Mouse (Mus musculus): Measurements from ENCODE around the gene 0610040J01Rik. TPM values are rescaled to one million over a fixed set of nuclear protein-coding genes. Genes with fewer than 3 reads are reported as not detected.
"Not testable (repeated sequence)": the region's sequence is repeated elsewhere in the genome, so short reads cannot be mapped to it uniquely, and the experiment has no call there.

The 0610040J01Rik gene
- total RNA-seq, 2 experiments from 2014 or later, result 5.9 to 6.5 TPM

- DNase-seq (ENCODE audit: low spot score in 2 of 2), result not testable (repeated sequence)
These were observed 85.0 kb downstream of the 0610040J01Rik start for GRCm38 (mm10) chr5:63897001-63897819.

- no peak for DNase-seq (ENCODE audit: low spot score in 2 of 2)
These were observed 85.6 kb downstream of the 0610040J01Rik start for GRCm38 (mm10) chr5:63897820-63898110.

DNA sequence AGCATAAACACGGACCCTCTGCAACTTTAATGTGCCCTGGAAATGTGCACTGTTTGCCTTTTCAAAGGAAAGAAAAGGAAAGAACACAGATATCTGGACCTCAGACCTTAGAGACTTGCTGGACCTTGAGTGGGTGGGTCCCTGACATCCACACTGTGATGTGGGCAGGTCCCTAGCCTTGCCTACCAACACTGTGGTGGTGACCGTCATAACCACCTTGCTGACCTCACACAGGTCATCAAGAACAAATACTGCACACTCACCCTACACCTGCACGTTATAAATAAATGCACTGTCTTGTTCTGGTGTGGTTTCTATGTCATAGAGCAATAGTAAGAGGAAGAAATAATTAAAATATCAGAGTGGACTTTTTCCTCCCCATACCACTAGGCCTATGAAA lies 91.2 kb downstream of the 0610040J01Rik start:
- DNase-seq (ENCODE audit: low spot score in 2 of 2), result no peak

- DNase-seq (ENCODE audit: low spot score in 2 of 2), result peak; percentile 86 to 91
These were observed 94.3 kb downstream of the 0610040J01Rik start for GRCm38 (mm10) chr5:63906149-63907093.

GRCm38 (mm10) chr5:63907513-63907912 lies 95.3 kb downstream of the 0610040J01Rik start:
- DNase-seq (ENCODE audit: low spot score in 2 of 2), result no peak

- DNase-seq (ENCODE audit: low spot score in 2 of 2), result no peak
These were observed 98.2 kb downstream of the 0610040J01Rik start for GRCm38 (mm10) chr5:63910171-63910960.

GRCm38 (mm10) chr5:63914896-63915295 lies 102.7 kb downstream of the 0610040J01Rik start:
- no peak for DNase-seq (ENCODE audit: low spot score in 2 of 2)

GRCm38 (mm10) chr5:63916457-63917139 lies 104.4 kb downstream of the 0610040J01Rik start:
- DNase-seq (ENCODE audit: low spot score in 2 of 2), result no peak

GRCm38 (mm10) chr5:63918201-63918600 lies 106.0 kb downstream of the 0610040J01Rik start:
- no peak for DNase-seq (ENCODE audit: low spot score in 2 of 2)

DNA sequence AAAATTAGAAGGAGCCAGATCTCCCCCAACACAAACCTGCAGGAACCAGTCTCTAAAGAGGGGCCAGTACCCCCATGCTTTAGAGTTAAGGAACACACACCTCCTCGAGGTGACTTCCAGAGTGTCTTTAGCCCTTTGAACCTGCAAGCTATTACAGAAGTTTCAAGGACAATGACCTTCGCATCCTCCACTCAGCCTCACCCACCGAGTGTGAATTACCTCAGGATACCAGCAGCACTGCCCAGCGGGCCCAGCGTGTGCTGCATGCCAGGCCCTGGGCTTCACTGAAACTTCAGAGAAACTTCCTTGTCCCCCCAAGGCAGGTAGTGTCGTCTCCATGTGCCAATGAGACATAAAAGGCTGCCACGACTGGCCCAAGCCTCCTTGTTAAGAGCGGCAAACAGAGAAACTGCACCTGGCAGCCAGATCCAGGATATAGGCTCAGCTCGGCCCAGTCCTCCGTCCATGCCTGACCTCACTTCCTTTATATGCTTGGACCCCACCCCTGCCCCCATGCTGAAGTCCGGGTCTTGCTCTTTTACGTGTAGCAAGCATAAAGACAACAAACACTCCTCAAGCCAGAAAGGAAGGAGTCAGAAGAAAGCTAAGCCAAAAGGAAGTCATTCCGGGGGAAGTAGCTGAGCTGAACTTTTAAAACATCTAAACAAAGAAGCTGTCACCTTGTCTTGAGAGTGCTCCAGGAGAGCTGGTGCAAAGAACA lies 111.3 kb downstream of the 0610040J01Rik start:
- no peak for DNase-seq (ENCODE audit: low spot score in 2 of 2)

DNA sequence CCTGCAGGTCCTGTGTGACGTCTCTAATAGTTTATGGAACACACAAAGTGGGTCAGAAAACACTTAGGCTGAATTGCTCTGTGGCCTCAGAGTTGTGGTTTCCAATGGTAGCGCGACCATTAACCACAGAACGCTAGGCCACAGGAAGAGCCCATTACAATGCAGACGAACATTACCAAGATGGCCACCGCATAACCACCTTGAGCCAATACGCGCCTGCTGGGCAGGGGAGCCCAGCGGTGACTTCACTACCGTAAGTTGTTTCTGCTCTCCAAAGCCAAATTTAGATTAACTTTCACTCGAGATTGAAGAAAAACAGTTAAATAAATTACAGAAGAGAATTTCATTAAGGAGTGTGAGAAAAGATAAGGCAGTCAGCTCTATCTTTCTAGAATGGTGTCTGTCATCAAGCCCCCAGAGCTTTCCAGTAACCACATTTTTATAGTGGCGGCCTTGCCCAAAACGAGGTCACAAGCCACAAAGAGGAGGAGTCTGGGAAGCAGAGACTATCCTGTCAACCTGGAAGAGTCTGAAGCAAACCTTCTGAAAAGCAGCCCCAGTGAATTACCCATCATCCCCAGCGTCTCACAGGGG lies 113.0 kb downstream of the 0610040J01Rik start:
- DNase-seq (ENCODE audit: low spot score in 2 of 2), result no peak

GRCm38 (mm10) chr5:63930824-63931358 lies 118.7 kb downstream of the 0610040J01Rik start:
- DNase-seq (ENCODE audit: low spot score in 2 of 2), result no peak

- no peak for DNase-seq (ENCODE audit: low spot score in 2 of 2)
These were observed 120.7 kb downstream of the 0610040J01Rik start for GRCm38 (mm10) chr5:63932829-63933228.

DNA sequence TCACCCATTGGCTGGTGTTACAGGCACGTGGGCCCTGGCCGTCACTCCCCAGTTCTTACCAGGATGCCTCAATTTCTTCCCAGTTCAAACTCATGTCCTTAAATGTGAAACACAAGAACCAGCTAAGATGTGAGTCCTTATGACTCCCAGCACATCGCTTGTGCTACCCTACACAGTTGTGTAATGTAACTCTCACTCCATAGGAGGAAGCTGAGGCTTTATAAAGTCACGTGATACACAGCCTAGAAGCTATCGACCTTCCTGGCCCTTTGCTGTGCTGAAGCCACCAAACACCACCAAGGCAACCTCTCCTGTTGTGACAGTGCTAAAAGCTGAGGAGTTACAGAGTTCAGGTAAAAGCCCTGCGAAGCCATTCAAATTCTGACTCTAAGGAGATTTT lies 123.4 kb downstream of the 0610040J01Rik start:
- DNase-seq (ENCODE audit: low spot score in 2 of 2), result no peak

GRCm38 (mm10) chr5:63936740-63937139 lies 124.6 kb downstream of the 0610040J01Rik start:
- DNase-seq (ENCODE audit: low spot score in 2 of 2), result no peak

- no peak for DNase-seq (ENCODE audit: low spot score in 2 of 2)
These were observed 126.4 kb downstream of the 0610040J01Rik start for GRCm38 (mm10) chr5:63938575-63938974.

DNA sequence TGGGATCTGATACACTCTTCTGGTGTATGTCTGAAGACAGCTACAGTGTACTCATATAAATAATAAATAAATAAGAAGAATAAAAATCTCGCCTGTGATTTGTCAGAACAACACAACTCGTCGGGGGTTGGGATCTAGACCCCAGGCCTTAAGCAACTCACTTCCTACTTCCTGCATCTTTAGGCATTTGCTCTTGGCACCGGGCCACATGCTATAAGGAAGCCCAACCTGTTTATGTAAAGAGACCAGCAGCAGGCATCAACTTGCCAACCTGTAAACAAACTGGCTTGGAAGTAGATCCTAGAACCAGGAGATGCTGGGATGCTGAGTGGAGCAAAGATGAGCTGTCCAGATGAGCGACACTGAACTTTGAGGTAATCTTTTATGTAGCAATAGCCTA lies 129.7 kb downstream of the 0610040J01Rik start:
- no peak for DNase-seq (ENCODE audit: low spot score in 2 of 2)

DNA sequence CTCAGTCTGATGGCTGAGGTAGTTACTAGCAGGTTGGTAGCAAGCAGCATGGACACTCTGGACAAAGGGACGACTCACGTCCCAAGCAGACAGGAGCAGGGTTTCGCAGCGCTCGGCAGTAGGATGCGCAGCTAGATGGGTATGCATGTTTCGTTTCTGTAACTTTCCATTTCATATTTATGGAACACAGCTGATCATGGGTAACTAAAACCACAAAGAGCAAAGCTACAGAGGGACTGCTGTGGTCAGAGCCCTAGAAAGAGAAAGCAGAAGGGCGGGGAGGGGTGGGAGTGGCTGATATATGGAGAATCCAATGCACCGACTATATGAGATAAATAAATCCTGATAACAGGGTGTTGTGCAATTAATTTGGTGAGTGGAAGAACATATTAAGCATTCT lies 131.1 kb downstream of the 0610040J01Rik start:
- DNase-seq (ENCODE audit: low spot score in 2 of 2), result no peak

DNA sequence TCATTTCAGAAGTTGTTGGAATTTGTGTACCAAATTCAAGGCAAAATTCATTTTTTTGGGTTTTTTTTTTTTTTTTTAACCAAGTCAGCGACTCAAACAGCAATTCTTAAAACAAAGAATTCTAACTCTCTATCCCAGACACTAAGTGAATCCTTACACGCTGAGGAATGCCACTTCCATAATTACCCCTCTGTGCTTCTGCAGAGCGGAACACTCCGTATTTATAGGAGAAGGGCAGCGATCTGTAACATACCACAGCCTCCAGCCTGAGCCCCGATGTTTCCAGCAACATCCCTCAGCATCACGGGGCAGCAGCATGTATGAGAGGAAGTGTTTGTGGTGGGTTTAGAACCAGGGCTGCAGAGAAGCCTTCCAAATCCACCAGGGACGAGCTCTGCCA lies 135.4 kb downstream of the 0610040J01Rik start:
- no peak for DNase-seq (ENCODE audit: low spot score in 2 of 2)

All from layer of hippocampus, postnatal 14 days (tissue).